Mouse (Mus musculus) MEL (cell line): ENCODE data around the gene Trmt6.

Experiments used
- CTCF ChIP-seq, 3 experiments: IDR thresholded peaks in 2 of 3; conservative IDR thresholded peaks in 1 of 3; 2 replicates each; pipeline ENCODE4 v1.5.1; 2011 to 2012; ENCODE audit warnings: low read length in 3 of 3, low read depth in 2 of 3, mild to moderate bottlenecking in 2 of 3, improper control_type of control experiment in 1 of 3, inconsistent platforms in 1 of 3, mixed read lengths in 1 of 3, moderate library complexity in 1 of 3; ENCODE audit not compliant: control insufficient read depth in 1 of 3, insufficient read depth in 1 of 3, poor library complexity in 1 of 3, severe bottlenecking in 1 of 3
- EP300 ChIP-seq, 2 experiments: IDR thresholded peaks; 2 replicates each; pipeline ENCODE4 v1.6.1; 2011; ENCODE audit warnings: improper control_type of control experiment in 2 of 2, low read length in 2 of 2, low read depth in 1 of 2, mild to moderate bottlenecking in 1 of 2
- NELFE ChIP-seq: IDR thresholded peaks from 2 replicates; pipeline ENCODE4 v1.6.1; 2011; ENCODE audit warnings: low read depth, low read length, improper control_type of control experiment
- POLR2A ChIP-seq, 2 experiments: IDR thresholded peaks; 2 replicates each; pipeline ENCODE4 v1.6.1; 2011 to 2012; ENCODE audit warnings: low read length in 2 of 2, mild to moderate bottlenecking in 2 of 2, control low read depth in 1 of 2, improper control_type of control experiment in 1 of 2, low read depth in 1 of 2, moderate library complexity in 1 of 2; ENCODE audit not compliant: control insufficient read depth in 1 of 2, insufficient read depth in 1 of 2, poor library complexity in 1 of 2
- POLR2AphosphoS5 ChIP-seq: IDR thresholded peaks from 2 replicates; pipeline ENCODE4 v1.6.1; 2012; ENCODE audit warnings: low read depth, borderline replicate concordance, mild to moderate bottlenecking, inconsistent platforms, low read length, moderate library complexity, mixed read lengths
- USF1 ChIP-seq: IDR thresholded peaks from 2 replicates; pipeline ENCODE4 v1.6.1; 2014; ENCODE audit warnings: low read depth, mild to moderate bottlenecking, inconsistent platforms, low read length, improper control_type of control experiment, moderate library complexity

DNA sequence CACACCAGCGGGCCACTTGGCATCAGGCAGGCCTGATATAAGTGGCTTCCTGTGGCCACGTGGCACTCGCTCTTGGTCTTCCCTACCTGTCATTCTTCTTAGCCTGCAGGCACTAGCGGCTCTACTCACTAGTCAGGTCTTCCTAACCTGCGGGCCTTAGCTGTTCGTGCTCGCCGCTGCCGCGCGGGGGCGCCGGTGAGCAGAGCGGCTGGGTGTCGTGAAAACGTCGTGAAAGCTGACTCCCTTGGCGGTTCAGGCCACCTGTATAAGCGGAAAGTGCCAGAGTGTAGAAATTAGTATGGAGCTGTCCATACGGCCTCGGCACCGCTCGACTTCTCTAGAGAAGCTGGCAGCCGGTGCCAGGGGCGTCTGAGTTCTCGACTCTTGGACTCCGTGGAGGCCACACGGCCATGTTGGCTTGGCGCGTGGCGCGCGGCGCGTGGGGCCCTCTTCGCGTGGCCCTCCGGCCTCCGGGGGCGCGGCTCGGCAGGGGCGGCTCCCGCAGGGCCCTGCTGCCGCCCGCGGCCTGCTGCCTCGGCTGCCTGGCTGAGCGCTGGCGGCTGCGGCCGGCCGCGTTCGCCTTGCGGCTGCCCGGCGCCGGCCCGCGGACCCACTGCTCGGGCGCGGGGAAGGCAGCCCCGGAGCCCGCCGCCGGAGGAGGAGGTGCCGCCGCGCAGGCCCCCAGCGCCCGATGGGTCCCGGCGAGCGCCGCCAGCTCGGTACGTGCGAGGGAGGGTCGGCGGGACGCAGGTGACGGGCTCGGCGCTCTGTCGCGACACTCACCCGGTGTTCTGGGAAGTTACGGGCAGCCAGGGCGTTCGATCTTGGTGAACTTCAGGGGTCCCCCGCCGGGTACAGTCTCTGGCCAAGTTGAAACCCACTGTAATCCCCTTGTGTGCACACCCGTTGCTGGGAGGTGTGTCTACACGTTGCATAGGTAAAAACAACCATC is 30.8 kb upstream of the Trmt6 start, which contains the start of gene Crls1:
- TF ChIP-seq POLR2AphosphoS5 (no peak), CTCF (IDR thresholded peaks at IDR 0.05 in 2 of 3, conservative IDR thresholded peaks at IDR 0.05 in 1 of 3; ENCODE audit: control insufficient read depth in 1 of 3, insufficient read depth in 1 of 3, low read depth in 2 of 3, low read length in 3 of 3, poor library complexity in 1 of 3, severe bottlenecking in 1 of 3) (peak; percentile 92 to 97 (median 92)), USF1 (peak; percentile 86), EP300 (IDR thresholded peaks at IDR 0.05; ENCODE audit: low read depth in 1 of 2, low read length in 2 of 2) (0 out of 4 replicates have a peak, but pooled peaks of 1 of the 2 experiments have one; percentile 21), POLR2A (IDR thresholded peaks at IDR 0.05; ENCODE audit: control insufficient read depth in 1 of 2, insufficient read depth in 1 of 2, low read depth in 1 of 2, low read length in 2 of 2, poor library complexity in 1 of 2) (peak; percentile 92 to 96), NELFE (peak; percentile 93)
